Mouse (Mus musculus) midbrain, embryonic 14.5 days (tissue): ENCODE measurements around the gene Ufl1. TPM values are rescaled to one million over a fixed set of nuclear protein-coding genes. Genes with fewer than 3 reads are reported as not detected.
"Not testable (repeated sequence)": the region's sequence is repeated elsewhere in the genome, so short reads cannot be mapped to it uniquely, and the experiment has no call there.

Experiments
- ATAC-seq: fragments of 200-750 bp; cut with Nextera tagmentation; 2 replicates; pipeline ENCODE4 v1.8.0; 2017; ENCODE audit warnings: moderate number of reproducible peaks, moderate library complexity; ENCODE audit not compliant: low FRiP score, low TSS enrichment
- DNase-seq: peaks from one replicate; pipeline ENCODE4 v3.0.0-alpha.2; 2015
- H3K27ac ChIP-seq: fragments of 300-500 bp; sonication (generic); replicated peaks from 2 replicates; pipeline ENCODE4 v1.5.1; 2014; ENCODE audit warnings: mild to moderate bottlenecking, low read depth, low read length, moderate library complexity
- H3K27me3 ChIP-seq: fragments of 300-500 bp; sonication (generic); 2 replicates; pipeline ENCODE4 v1.6.1; 2014; ENCODE audit warnings: low read length, control low read depth, mixed read lengths; ENCODE audit not compliant: control insufficient read depth, insufficient read depth
- H3K36me3 ChIP-seq: fragments of 300-500 bp; sonication (generic); 2 replicates; pipeline ENCODE4 v1.6.1; 2014; ENCODE audit warnings: low read length, control low read depth; ENCODE audit not compliant: control insufficient read depth, insufficient read depth
- H3K4me1 ChIP-seq: fragments of 300-500 bp; sonication (generic); 2 replicates; pipeline ENCODE4 v1.6.1; 2014; ENCODE audit warnings: mild to moderate bottlenecking, antibody characterized with exemption, low read length, control low read depth; ENCODE audit not compliant: control insufficient read depth, insufficient read depth
- H3K4me2 ChIP-seq: fragments of 300-500 bp; sonication (generic); 2 replicates; pipeline ENCODE4 v1.6.1; 2014; ENCODE audit warnings: mild to moderate bottlenecking, low read length, moderate library complexity
- H3K4me3 ChIP-seq: fragments of 300-500 bp; sonication (generic); replicated peaks from 2 replicates; pipeline ENCODE4 v1.5.1; 2014; ENCODE audit warnings: low read depth, low read length
- H3K9ac ChIP-seq: fragments of 300-500 bp; sonication (generic); replicated peaks from 2 replicates; pipeline ENCODE4 v1.6.1; 2014; ENCODE audit warnings: mild to moderate bottlenecking, low read length, moderate library complexity
- H3K9me3 ChIP-seq: fragments of 300-500 bp; sonication (generic); 2 replicates; pipeline ENCODE4 v1.6.1; 2016; ENCODE audit warnings: low read length, control low read depth, mixed read lengths; ENCODE audit not compliant: control insufficient read depth
- whole genome bisulfite sequencing: fragments of 180-500 bp; shearing (Covaris S2); extraction: QIAGEN DNeasy Blood & Tissue Kit; methylation state at CpG from one replicate; pipeline ENCODE4 v1.1.7; 2014; 5-methylcytosine and 5-hydroxymethylcytosine counted together
- polyA plus RNA-seq: library from polyadenylated mRNA; unstranded; fragments of >200 nt; fragmentation: Nextera tagmentation; extraction: Ambion mirVana; gene quantifications from 2 replicates; pipeline ENCODE4 v1.2.1, GENCODE M21; 2014

Ufl1 gene
- polyA plus RNA-seq, 1 experiment from 2014 or later = 40.4 TPM

GRCm38 (mm10) chr4:25267144-25267543 lies 14.5 kb downstream of the Ufl1 start:
- DNase-seq = no peak
- H3K36me3 ChIP-seq = peaks cover 73% of the 10 kb centered on the region
- WGBS = 96% methylated on average over 3 of the region's 3 CpGs
- H3K4me2 ChIP-seq = no peak overlapping the region
- no peaks in the 10 kb centered on the region for H3K27me3 ChIP-seq
- H3K4me3 ChIP-seq = no peak overlapping the region
- no peaks in the 10 kb centered on the region for H3K4me1 ChIP-seq
- no peaks in the 10 kb centered on the region for H3K9me3 ChIP-seq
- H3K9ac ChIP-seq = no peak overlapping the region
- ATAC-seq = no peak
- no peak overlapping the region for H3K27ac ChIP-seq

DNA sequence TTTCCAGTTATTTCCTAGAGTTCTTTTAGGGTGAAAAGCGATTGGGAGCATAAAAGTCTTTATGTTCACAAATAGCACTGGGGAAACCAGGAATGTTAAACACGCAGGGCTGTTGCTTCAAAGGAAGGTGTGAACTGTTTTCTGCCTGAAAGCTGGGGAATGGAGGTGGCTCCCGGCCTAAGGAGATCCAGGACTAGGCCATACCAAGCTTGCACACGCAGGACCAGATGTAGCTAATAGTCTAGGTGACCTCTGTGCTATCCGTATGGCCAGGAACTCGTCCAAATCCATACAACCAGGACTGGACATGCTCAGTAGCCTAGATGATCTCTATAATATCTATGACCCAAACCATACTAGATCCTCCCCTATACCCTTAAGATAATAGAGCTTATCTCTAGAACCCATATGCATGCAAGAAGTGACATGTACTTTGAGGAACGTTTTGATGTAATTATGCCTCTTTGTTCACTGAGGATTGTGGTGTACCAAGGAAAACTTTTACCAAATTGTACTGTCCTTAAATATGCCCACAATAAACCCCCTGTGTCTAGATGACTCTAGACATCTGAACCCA lies 23.7 kb downstream of the Ufl1 start:
- no peak overlapping the region for H3K4me3 ChIP-seq
- no peak for ATAC-seq
- WGBS = 95% methylated on average over 7 of the region's 7 CpGs
- H3K36me3 ChIP-seq = peaks cover 55% of the 10 kb centered on the region
- no peaks in the 10 kb centered on the region for H3K4me1 ChIP-seq
- no peaks in the 10 kb centered on the region for H3K27me3 ChIP-seq
- H3K4me2 ChIP-seq = no peak overlapping the region
- H3K27ac ChIP-seq = no peak overlapping the region
- H3K9ac ChIP-seq = no peak overlapping the region
- no peaks in the 10 kb centered on the region for H3K9me3 ChIP-seq
- no peak for DNase-seq

GRCm38 (mm10) chr4:25242776-25243175 lies 38.8 kb downstream of the Ufl1 start, which contains the start of gene Fhl5:
TSS of gene Fhl5 (minus strand) at chr4:25242876.
- Histone ChIP-seq H3K27ac (no peak within 1 kb of the TSS), H3K36me3 (no peaks in the 10 kb centered on the region), H3K9ac (no peak within 1 kb of the TSS), H3K4me3 (no peak within 1 kb of the TSS), H3K9me3 (no peaks in the 10 kb centered on the region), H3K27me3 (no peaks in the 10 kb centered on the region), H3K4me1 (no peaks in the 10 kb centered on the region), H3K4me2 (no peak within 1 kb of the TSS)
- DNase-seq (no peak), ATAC-seq (no peak)
- WGBS = 94% methylated on average over 3 of the region's 3 CpGs

DNA sequence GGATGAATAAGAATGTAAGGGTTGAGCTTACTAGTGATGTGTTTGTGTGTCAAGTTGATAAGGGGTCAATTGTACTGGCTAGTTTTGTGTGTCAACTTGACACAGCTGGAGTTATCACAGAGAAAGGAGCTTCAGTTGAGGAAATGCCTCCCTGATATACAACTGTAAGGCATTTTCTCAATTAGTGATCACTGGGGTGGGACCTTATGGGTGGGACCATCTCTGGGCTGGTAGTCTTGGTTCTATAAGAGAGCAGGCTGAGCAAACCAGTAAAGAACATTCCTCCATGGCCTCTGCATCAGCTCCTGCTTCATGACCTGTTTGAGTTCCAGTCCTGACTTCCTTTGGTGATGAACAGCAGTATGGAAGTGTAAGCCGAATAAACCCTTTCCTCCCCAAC lies 46.0 kb downstream of the Ufl1 start:
- not testable (repeated sequence) for H3K9ac ChIP-seq, DNase-seq, H3K36me3 ChIP-seq, H3K4me2 ChIP-seq, ATAC-seq, H3K27ac ChIP-seq, H3K27me3 ChIP-seq, H3K9me3 ChIP-seq, H3K4me3 ChIP-seq, H3K4me1 ChIP-seq
- WGBS = 100% methylated on average over 1 of the region's 1 CpGs

DNA sequence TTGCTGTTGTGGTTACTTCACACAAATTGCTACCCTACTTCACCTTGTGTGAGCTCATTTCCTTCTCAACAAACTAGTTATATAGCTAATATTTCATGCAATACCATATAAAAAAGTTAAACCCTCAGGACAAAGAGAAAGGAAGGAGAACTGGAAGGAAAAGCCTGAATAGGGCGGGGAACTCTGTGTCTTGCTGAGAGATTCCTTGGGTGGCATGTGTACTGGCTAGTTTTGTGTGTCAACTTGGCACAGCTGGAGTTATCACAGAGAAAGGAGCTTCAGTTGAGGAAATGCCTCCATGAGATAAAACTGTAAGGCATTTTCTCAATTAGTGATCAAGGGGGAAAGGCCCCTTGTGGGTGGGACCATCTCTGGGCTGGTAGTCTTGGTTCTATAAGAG lies 47.9 kb downstream of the Ufl1 start:
- not testable (repeated sequence) for H3K4me1 ChIP-seq, DNase-seq, H3K27me3 ChIP-seq, H3K4me3 ChIP-seq, H3K27ac ChIP-seq, H3K4me2 ChIP-seq, H3K9ac ChIP-seq, ATAC-seq, H3K9me3 ChIP-seq, H3K36me3 ChIP-seq
- 85% methylated on average over 1 of the region's 1 CpGs for WGBS

GRCm38 (mm10) chr4:25232546-25232945 lies 49.1 kb downstream of the Ufl1 start:
- Histone ChIP-seq H3K27ac (no peak overlapping the region), H3K4me1 (no peaks in the 10 kb centered on the region), H3K4me3 (no peak overlapping the region), H3K9ac (no peak overlapping the region), H3K36me3 (no peaks in the 10 kb centered on the region), H3K9me3 (no peaks in the 10 kb centered on the region), H3K27me3 (no peaks in the 10 kb centered on the region), H3K4me2 (no peak overlapping the region)
- DNase-seq = no peak
- no peak for ATAC-seq
- 97% methylated on average over 3 of the region's 3 CpGs for WGBS

GRCm38 (mm10) chr4:25227527-25227926 lies 54.1 kb downstream of the Ufl1 start:
- WGBS = 9% methylated on average over 1 of the region's 1 CpGs
- H3K27ac ChIP-seq = no peak overlapping the region

GRCm38 (mm10) chr4:25221927-25222326 lies 59.7 kb downstream of the Ufl1 start:
- H3K36me3 ChIP-seq = no peaks in the 10 kb centered on the region
- ATAC-seq (no peak), DNase-seq (no peak)
- H3K4me1 ChIP-seq = no peaks in the 10 kb centered on the region
- H3K27me3 ChIP-seq = no peaks in the 10 kb centered on the region
- H3K4me2 ChIP-seq = no peak overlapping the region
- H3K4me3 ChIP-seq = no peak overlapping the region
- no peak overlapping the region for H3K27ac ChIP-seq
- H3K9me3 ChIP-seq = no peaks in the 10 kb centered on the region
- H3K9ac ChIP-seq = no peak overlapping the region

More at GRCm38 (mm10) chr4:25227527-25227926, 54.1 kb downstream of the Ufl1 start:
- ATAC-seq (no peak), DNase-seq (no peak)
- H3K9me3 ChIP-seq = no peaks in the 10 kb centered on the region
- H3K4me1 ChIP-seq = no peaks in the 10 kb centered on the region
- H3K36me3 ChIP-seq = no peaks in the 10 kb centered on the region
- no peak overlapping the region for H3K4me2 ChIP-seq
- no peak overlapping the region for H3K9ac ChIP-seq
- no peaks in the 10 kb centered on the region for H3K27me3 ChIP-seq
- H3K4me3 ChIP-seq = no peak overlapping the region

- DNase-seq = no peak
- no peaks in the 10 kb centered on the region for H3K36me3 ChIP-seq
Measured at GRCm38 (mm10) chr4:25213451-25213850, 68.2 kb downstream of the Ufl1 start.

More at GRCm38 (mm10) chr4:25213451-25213850, 68.2 kb downstream of the Ufl1 start:
- Histone ChIP-seq H3K27me3 (no peaks in the 10 kb centered on the region), H3K9ac (no peak overlapping the region), H3K27ac (no peak overlapping the region), H3K4me3 (no peak overlapping the region), H3K4me1 (no peaks in the 10 kb centered on the region), H3K4me2 (no peak overlapping the region), H3K9me3 (no peaks in the 10 kb centered on the region)
- WGBS = 63% methylated on average over 5 of the region's 5 CpGs
- ATAC-seq = no peak
